Mouse (Mus musculus) E14TG2a.4 (cell line): ENCODE results near the gene Itga9.

Source experiments
- CTCF ChIP-seq: conservative IDR thresholded peaks from 2 replicates; pipeline ENCODE4 v1.5.1; 2014; ENCODE audit warnings: low read length
- NANOG ChIP-seq: IDR thresholded peaks from 2 replicates; pipeline ENCODE4 v1.6.1; 2014; ENCODE audit warnings: borderline replicate concordance, low read length, mixed read lengths

DNA sequence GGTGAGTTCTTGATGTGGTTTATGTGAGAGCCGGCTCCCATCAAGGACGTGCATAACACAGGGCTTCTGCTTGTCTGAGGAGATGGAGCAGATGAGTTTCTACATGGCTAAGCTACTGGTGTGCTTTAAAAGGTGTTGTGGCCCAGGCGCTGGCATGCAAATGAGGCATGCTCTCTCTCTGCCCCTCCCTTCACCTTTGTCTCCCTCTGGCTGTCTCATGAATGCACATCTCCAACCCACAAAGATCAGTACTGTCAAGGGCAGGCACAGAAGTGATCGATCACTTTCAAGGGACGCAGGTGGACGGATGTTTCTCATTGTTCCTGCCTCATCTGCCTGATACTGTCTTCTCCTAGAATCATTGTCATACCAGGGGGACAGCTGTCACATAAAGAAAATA, 57.4 kb downstream of the Itga9 start:
- no peak for TF ChIP-seq CTCF
- TF ChIP-seq NANOG: no peak
